ENCODE assay signal across 10 mouse cellular contexts in the genomic region with DNA sequence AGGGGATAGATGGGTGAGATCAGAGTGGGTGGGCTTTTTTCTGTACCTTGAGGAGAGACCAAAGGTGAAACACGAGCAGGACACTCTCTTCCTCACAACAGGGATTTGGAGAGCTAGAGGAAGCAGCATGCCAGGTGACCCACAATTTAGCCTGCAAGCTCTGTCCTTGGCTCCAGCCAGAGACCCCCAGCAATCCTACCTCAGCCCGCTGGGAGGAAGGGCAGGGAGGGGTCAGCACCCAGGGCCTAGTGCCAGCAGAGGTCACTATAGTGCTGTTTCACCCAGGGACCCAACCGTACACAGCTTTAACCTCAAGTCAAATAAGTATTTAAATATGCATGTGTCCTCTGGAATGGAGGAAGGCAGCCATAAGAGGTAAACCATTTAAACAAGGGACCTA. TPM values are rescaled to one million over a fixed set of nuclear protein-coding genes. Genes with fewer than 3 reads are reported as not detected.
DNase-seq lines count a peak whose midpoint lies in the region; ATAC-seq and TF ChIP-seq lines count a peak whose summit lies in the region.
"Had no signal": no experiment of that assay in that cellular context is flagged by ENCODE, and none has a peak within 500 bp of the region (broad histone marks: within the 10 kb centered on the region; RNA-seq: fewer than 3 reads in every experiment).

No protein-coding gene starts in this region.

- WGBS in midbrain, embryonic 11.5 days, result 18% methylated on average over 3 of the region's 3 CpGs
- WGBS in midbrain, embryonic 15.5 days, result 31% methylated on average over 3 of the region's 3 CpGs
- 13% methylated on average over 3 of the region's 3 CpGs for WGBS in embryonic facial prominence, embryonic 10.5 days

- TF ChIP-seq CTCF in gastrocnemius, adult 2 months (IDR thresholded peaks at IDR 0.05), result peak; percentile 31; the same call in 1 of the 2 replicates

- H3K27me3 ChIP-seq in midbrain, embryonic 11.5 days (ENCODE audit: control insufficient read depth, insufficient read depth, low read length), result 0 out of 2 replicates have a peak, but pooled peaks cover 3% of the 10 kb centered on the region
- 0 out of 2 replicates have a peak, but pooled peaks cover 1% of the 10 kb centered on the region for H3K27me3 ChIP-seq in midbrain, embryonic 15.5 days (replicated peaks)
- no peaks in the 10 kb centered on the region for H3K27me3 ChIP-seq in embryonic facial prominence, embryonic 10.5 days (replicated peaks; ENCODE audit: low read depth, poor library complexity, severe bottlenecking)

- no peak overlapping the region for H3K4me2 ChIP-seq in midbrain, embryonic 11.5 days
- no peak overlapping the region for H3K4me2 ChIP-seq in midbrain, embryonic 15.5 days

- no peaks in the 10 kb centered on the region; the same call in 1 of the 2 replicates for H3K4me1 ChIP-seq in midbrain, embryonic 11.5 days (ENCODE audit: control insufficient read depth, insufficient read depth, low read length)
- H3K4me1 ChIP-seq in midbrain, embryonic 15.5 days, result peaks cover 10% of the 10 kb centered on the region
- peaks cover 30% of the 10 kb centered on the region for H3K4me1 ChIP-seq in embryonic facial prominence, embryonic 10.5 days

- H3K9me3 ChIP-seq in midbrain, embryonic 11.5 days (ENCODE audit: control insufficient read depth, low read length), result no peaks in the 10 kb centered on the region
- H3K9me3 ChIP-seq in midbrain, embryonic 15.5 days, result no peaks in the 10 kb centered on the region
- H3K9me3 ChIP-seq in embryonic facial prominence, embryonic 10.5 days, result no peaks in the 10 kb centered on the region

- DNase-seq in gastrocnemius, adult 2 months, result no peak
- no peak for DNase-seq in gastrocnemius, adult 18-20 months (ENCODE audit: low spot score)
- DNase-seq in midbrain, embryonic 11.5 days (ENCODE audit: low spot score, missing footprints), result peak; percentile 80
- DNase-seq in embryonic facial prominence, embryonic 10.5 days (ENCODE audit: low spot score), result peak; percentile 56
- peak; percentile 34 for DNase-seq in retina, postnatal 1 day
- no peak for DNase-seq in c-Kit-positive CD71-positive TER-119-positive erythroid progenitor cells, embryonic 14.5 days (ENCODE audit: low spot score)
- no peak for DNase-seq in adrenal gland, adult 8-10 months
- DNase-seq: lung, adult 2 months had no signal

- intact Hi-C loops in gastrocnemius, adult 2 months (cut with DNase I), result no loop called here

- no peak for ATAC-seq in midbrain, embryonic 11.5 days (ENCODE audit: low FRiP score)
- ATAC-seq in midbrain, embryonic 15.5 days (replicated peaks), result no peak

- H3K9ac ChIP-seq in midbrain, embryonic 11.5 days (ENCODE audit: low read length), result no peak overlapping the region
- H3K9ac ChIP-seq in midbrain, embryonic 15.5 days, result no peak overlapping the region

- H3K4me3 ChIP-seq in gastrocnemius, adult 2 months, result no peak overlapping the region
- H3K4me3 ChIP-seq in midbrain, embryonic 11.5 days (ENCODE audit: low read depth, low read length), result no peak overlapping the region
- H3K4me3 ChIP-seq in midbrain, embryonic 15.5 days, result no peak overlapping the region
- H3K4me3 ChIP-seq in embryonic facial prominence, embryonic 10.5 days, result no peak overlapping the region

- H3K36me3 ChIP-seq in midbrain, embryonic 11.5 days (ENCODE audit: control insufficient read depth, insufficient read depth, low read length), result no peaks in the 10 kb centered on the region
- no peaks in the 10 kb centered on the region for H3K36me3 ChIP-seq in midbrain, embryonic 15.5 days (replicated peaks)
- no peaks in the 10 kb centered on the region for H3K36me3 ChIP-seq in embryonic facial prominence, embryonic 10.5 days (replicated peaks)

- H3K27ac ChIP-seq in gastrocnemius, adult 2 months, result no peak overlapping the region
- H3K27ac ChIP-seq in midbrain, embryonic 11.5 days (ENCODE audit: low read depth, low read length), result no peak overlapping the region
- H3K27ac ChIP-seq in midbrain, embryonic 15.5 days, result no peak overlapping the region
- no peak overlapping the region for H3K27ac ChIP-seq in embryonic facial prominence, embryonic 10.5 days (replicated peaks)

RNA-seq across cellular contexts. Expression of a gene that starts 0.9 kb away (rescaled TPM):
- not detected for total RNA-seq in gastrocnemius, adult 2 months (2021)
- not detected for total RNA-seq in gastrocnemius, adult 18-20 months (2021)
- polyA plus RNA-seq in midbrain, embryonic 11.5 days (2014; fragmentation: Nextera tagmentation; extraction: Ambion mirVana), result 0.92 and 1.5 TPM in 2 replicates
- 0.17 and 0.27 TPM in 2 replicates for polyA plus RNA-seq in midbrain, embryonic 15.5 days (2015; fragmentation: Nextera tagmentation; extraction: Ambion mirVana)
- polyA plus RNA-seq in embryonic facial prominence, embryonic 10.5 days (2016; fragmentation: Nextera tagmentation; extraction: Ambion mirVana), result 0.55 and 0.68 TPM in 2 replicates
- total RNA-seq in adrenal gland, adult 8-10 months (2022), result not detected
- total RNA-seq: neutrophil, adult 5-6 weeks had no signal

RNA-seq across cellular contexts. Expression of a gene that starts 29.9 kb away (rescaled TPM):
- under 1 TPM in 1 of 2 experiments, not detected in 1; 0.11 TPM for total RNA-seq in gastrocnemius, adult 2 months (2021)
- not detected for total RNA-seq in gastrocnemius, adult 18-20 months (2021)
- polyA plus RNA-seq in midbrain, embryonic 11.5 days (2014; fragmentation: Nextera tagmentation; extraction: Ambion mirVana), result not detected in 2 replicates
- not detected in 2 replicates for polyA plus RNA-seq in midbrain, embryonic 15.5 days (2015; fragmentation: Nextera tagmentation; extraction: Ambion mirVana)
- 0.39 and 0.50 TPM in 2 replicates for polyA plus RNA-seq in embryonic facial prominence, embryonic 10.5 days (2016; fragmentation: Nextera tagmentation; extraction: Ambion mirVana)
- under 1 TPM in 2 of 4 experiments, not detected in 2; 0.13 to 0.55 TPM for total RNA-seq in adrenal gland, adult 8-10 months (2022)

Comparison
In these comparisons a context has a peak if more than half of its experiments do, and no peak if none do; other contexts are left out.
1. DNase-seq: peak in midbrain, embryonic 11.5 days (single experiment), embryonic facial prominence, embryonic 10.5 days (single experiment) and retina, postnatal 1 day (single experiment); none in gastrocnemius, adult 2 months (single experiment), gastrocnemius, adult 18-20 months (single experiment), c-Kit-positive CD71-positive TER-119-positive erythroid progenitor cells, embryonic 14.5 days (single experiment) and adrenal gland, adult 8-10 months (single experiment).